Mouse (Mus musculus): Measurements from ENCODE around the gene Smpdl3b.
A peak's percentile ranks its signal among the peaks of the same experiment; 100 is the strongest.
"Not testable (repeated sequence)": the region's sequence is repeated elsewhere in the genome, so short reads cannot be mapped to it uniquely, and the experiment has no call there.

Gene Smpdl3b

GRCm38 (mm10) chr4:132756974-132757373 lies at the start of gene Smpdl3b:
Gene Smpdl3b (minus strand): TSS chr4:132757252.
- peak; percentile 74 to 81 for DNase-seq

- DNase-seq: no peak
Observed at GRCm38 (mm10) chr4:132806620-132807191, 49.7 kb upstream of the Smpdl3b start.

GRCm38 (mm10) chr4:132805599-132806197 lies 48.6 kb upstream of the Smpdl3b start:
- no peak for DNase-seq

- DNase-seq: no peak
Observed at GRCm38 (mm10) chr4:132805146-132805545, 48.1 kb upstream of the Smpdl3b start.

GRCm38 (mm10) chr4:132804331-132804730 lies 47.3 kb upstream of the Smpdl3b start:
- DNase-seq: no peak

GRCm38 (mm10) chr4:132803876-132804275 lies 46.8 kb upstream of the Smpdl3b start:
- DNase-seq: no peak

GRCm38 (mm10) chr4:132803212-132803611 lies 46.2 kb upstream of the Smpdl3b start:
- DNase-seq: no peak

- no peak for DNase-seq
Observed at GRCm38 (mm10) chr4:132802171-132802637, 45.2 kb upstream of the Smpdl3b start.

- DNase-seq: no peak
Observed at GRCm38 (mm10) chr4:132801176-132802077, 44.4 kb upstream of the Smpdl3b start.

- no peak for DNase-seq
Observed at GRCm38 (mm10) chr4:132799845-132800244, 42.8 kb upstream of the Smpdl3b start.

GRCm38 (mm10) chr4:132798666-132799065 lies 41.6 kb upstream of the Smpdl3b start:
- DNase-seq: not testable (repeated sequence)

- DNase-seq: no peak
Observed at GRCm38 (mm10) chr4:132798028-132798427, 41.0 kb upstream of the Smpdl3b start.

GRCm38 (mm10) chr4:132797461-132797860 lies 40.4 kb upstream of the Smpdl3b start:
- no peak for DNase-seq

- peak; percentile 59 to 71 for DNase-seq
Observed at GRCm38 (mm10) chr4:132796196-132796886, 39.3 kb upstream of the Smpdl3b start, which contains the start of gene Themis2. Gene Themis2 (minus strand): TSS chr4:132796387.

- no peak for DNase-seq
Observed at GRCm38 (mm10) chr4:132795171-132795570, 38.1 kb upstream of the Smpdl3b start.

GRCm38 (mm10) chr4:132794760-132795159 lies 37.7 kb upstream of the Smpdl3b start:
- no peak for DNase-seq

GRCm38 (mm10) chr4:132794028-132794427 lies 37.0 kb upstream of the Smpdl3b start:
- no peak for DNase-seq

GRCm38 (mm10) chr4:132793322-132794004 lies 36.4 kb upstream of the Smpdl3b start:
- not testable (repeated sequence) for DNase-seq

GRCm38 (mm10) chr4:132789731-132790130 lies 32.7 kb upstream of the Smpdl3b start:
- no peak for DNase-seq

GRCm38 (mm10) chr4:132785228-132785627 lies 28.2 kb upstream of the Smpdl3b start:
- DNase-seq: no peak

- no peak for DNase-seq
Observed at GRCm38 (mm10) chr4:132783732-132784131, 26.7 kb upstream of the Smpdl3b start.

GRCm38 (mm10) chr4:132780288-132780687 lies 23.2 kb upstream of the Smpdl3b start:
- no peak for DNase-seq

Data from cerebellum, postnatal 10 days (tissue).